Mouse (Mus musculus) subcutaneous adipose tissue, adult 2 months (tissue): Measurements from ENCODE around the gene Trove2. TPM values are rescaled to one million over a fixed set of nuclear protein-coding genes. Genes with fewer than 3 reads are reported as not detected.

Source experiments
- polyA plus RNA-seq: library from polyadenylated mRNA; depleted of rRNA; stranded (reverse); fragments of >200 nt; gene quantifications from 2 replicates; pipeline ENCODE4 v1.2.3, GENCODE M21; 2012; ENCODE audit warnings: low replicate concordance; rRNA removed

The Trove2 gene
- 2.1 and 4.3 TPM in 2 replicates for polyA plus RNA-seq

DNA sequence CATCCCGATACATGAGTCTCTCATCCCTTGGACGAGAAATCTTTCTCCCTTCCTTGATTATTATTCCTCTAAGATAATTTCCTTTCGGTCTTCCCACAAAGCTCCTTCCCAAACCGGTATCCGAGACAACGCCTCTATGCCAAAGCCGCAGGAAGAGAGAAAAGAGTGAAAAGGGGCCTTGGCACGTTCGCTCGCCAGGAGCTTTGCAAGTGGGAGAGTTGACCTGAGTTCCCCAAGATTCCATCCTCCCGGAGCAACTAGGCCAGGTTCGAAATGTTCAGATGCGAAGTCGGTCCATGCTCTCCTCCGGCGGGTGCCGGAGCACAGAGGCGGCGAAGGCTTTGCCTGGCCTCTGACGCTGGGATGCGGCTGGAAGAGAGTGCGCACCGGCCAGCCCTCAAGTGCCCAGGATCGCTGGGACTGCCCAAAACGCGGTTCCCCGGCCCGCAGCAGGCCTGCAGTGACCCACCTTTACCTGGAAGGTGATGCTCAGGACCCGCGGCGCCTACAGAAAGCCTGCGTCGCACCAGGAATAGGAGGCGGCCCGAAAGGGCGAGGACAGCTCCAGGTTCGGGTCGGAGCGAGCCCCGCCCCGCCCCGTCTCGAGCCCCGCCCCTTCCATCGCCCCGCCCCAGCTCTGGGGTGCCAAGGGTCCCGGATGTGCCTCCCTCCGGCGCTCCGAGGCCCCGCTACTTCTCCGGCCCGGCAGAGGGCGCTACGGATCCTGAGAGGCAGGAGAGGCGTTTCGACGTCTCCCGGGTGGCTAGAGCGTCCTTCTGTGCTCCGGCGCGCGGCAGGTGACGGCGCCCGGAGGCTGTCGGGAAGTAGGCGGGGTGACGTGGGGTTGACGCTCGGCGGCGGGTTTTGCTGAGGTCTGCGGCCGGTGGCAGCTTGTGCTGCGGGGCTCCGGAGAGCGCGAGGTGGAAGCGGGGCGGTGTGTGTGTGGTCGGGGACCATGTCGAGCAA, at the start of gene Trove2, which contains the start of gene Uchl5:
Gene Trove2, minus strand, starts transcription at position 623 of the 966 bp plus-strand sequence.
Gene Uchl5, plus strand, starts transcription at position 827 of the 966 bp plus-strand sequence.

DNA sequence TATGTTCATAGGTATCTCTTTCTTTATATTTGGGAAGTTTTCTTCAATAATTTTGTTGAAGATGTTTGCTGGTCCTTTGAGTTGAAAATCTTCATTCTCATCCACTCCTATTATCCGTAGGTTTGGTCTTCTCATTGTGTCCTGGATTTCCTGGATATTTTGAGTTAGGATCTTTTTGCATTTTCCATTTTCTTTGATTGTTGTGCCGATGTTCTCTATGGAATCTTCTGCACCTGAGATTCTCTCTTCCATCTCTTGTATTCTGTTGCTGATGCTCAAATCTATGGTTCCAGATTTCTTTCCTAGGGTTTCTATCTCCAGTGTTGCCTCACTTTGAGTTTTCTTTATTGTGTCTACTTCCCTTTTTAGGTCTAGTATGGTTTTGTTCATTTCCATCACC, 60.8 kb downstream of the Trove2 start, which contains the start of gene Glrx2:
Gene Glrx2, plus strand, starts transcription at position 301 of the 400 bp plus-strand sequence.

DNA sequence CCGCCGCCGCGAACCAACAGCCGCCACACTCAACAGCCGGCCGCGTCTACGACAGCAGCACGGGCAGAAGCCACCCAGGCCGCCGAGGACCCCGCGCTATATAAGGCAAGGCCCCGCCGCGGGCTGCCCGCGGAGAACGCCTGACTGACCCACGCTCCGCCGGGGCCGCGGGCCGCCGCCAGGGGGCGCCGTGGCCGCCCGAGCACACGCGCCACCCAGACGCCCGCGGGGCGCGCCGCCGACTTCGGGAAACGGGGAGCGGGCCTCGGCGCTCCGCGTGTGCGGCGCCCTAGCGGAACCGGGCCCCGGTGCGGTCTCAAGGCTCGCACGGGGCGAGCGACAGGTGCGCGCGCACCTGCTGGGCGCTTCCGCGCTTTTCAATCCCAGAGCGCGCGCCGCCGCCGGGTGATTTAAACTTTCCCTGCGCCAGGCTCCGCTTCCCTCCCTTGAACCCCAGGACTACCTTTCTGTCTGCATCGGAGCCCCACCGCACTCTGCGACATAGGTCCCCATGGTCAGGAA, 74.1 kb downstream of the Trove2 start, which contains the start of gene Cdc73:
Gene Cdc73, minus strand, starts transcription at position 153 of the 522 bp plus-strand sequence.

Other genes with a start within 250 kb of the Trove2 start
- gene B3galt2, start 136.4 kb downstream of the Trove2 start, polyA plus RNA-seq = 5.7 and 14.7 TPM in 2 replicates
- 4.0 and 4.8 TPM in 2 replicates for gene Cdc73, start 74.2 kb downstream of the Trove2 start, polyA plus RNA-seq
- gene Glrx2, start 60.7 kb downstream of the Trove2 start, polyA plus RNA-seq = 18.5 and 27.2 TPM in 2 replicates
- 2.2 and 4.3 TPM in 2 replicates for gene Uchl5, start 204 bp upstream of the Trove2 start, polyA plus RNA-seq
- gene Rgs2, start 227.1 kb upstream of the Trove2 start, polyA plus RNA-seq = 3.9 and 19.3 TPM in 2 replicates